Mouse (Mus musculus) CH12.LX (cell line): ENCODE measurements at regions not wholly inside any gene's neighbourhood (a gene's known extent, or its start where the extent isn't known, plus 50 kb on each side); places are given as distances from the start of the nearest gene placed in this dataset.
A peak's percentile ranks its signal among the peaks of the same experiment; 100 is the strongest.

Source experiments
- DNase-seq: peaks from one replicate; pipeline ENCODE4 v3.0.0-alpha.2; 2013; ENCODE audit errors: extremely low read depth
- H3K27ac ChIP-seq: 2 replicates; pipeline ENCODE4 v1.5.1; 2012; ENCODE audit warnings: low read depth, mild to moderate bottlenecking, control low read depth, moderate library complexity; ENCODE audit not compliant: insufficient read depth
- H3K27me3 ChIP-seq: replicated peaks from 2 replicates; pipeline ENCODE3; 2012; ENCODE audit warnings: inconsistent platforms
- H3K36me3 ChIP-seq, 2 experiments: replicated peaks in 1 of 2; 2 replicates each; pipeline versions ENCODE3 to v1.6.1; 2012; ENCODE audit warnings: inconsistent platforms in 1 of 2, low read length in 1 of 2, mild to moderate bottlenecking in 1 of 2, mixed read lengths in 1 of 2, moderate library complexity in 1 of 2; ENCODE audit not compliant: control insufficient read depth in 1 of 2, insufficient read depth in 1 of 2
- H3K4me1 ChIP-seq, 2 experiments: 2 replicates each; pipeline ENCODE4 v1.6.1; 2012; ENCODE audit warnings: inconsistent platforms in 1 of 2, moderate library complexity in 1 of 2; ENCODE audit not compliant: insufficient read depth in 2 of 2, control insufficient read depth in 1 of 2
- H3K4me2 ChIP-seq: 2 replicates; pipeline ENCODE4 v1.6.1; 2012; ENCODE audit warnings: low read depth, mild to moderate bottlenecking, control low read depth; ENCODE audit not compliant: poor library complexity, insufficient read depth, severe bottlenecking
- H3K4me3 ChIP-seq, 3 experiments: fragments of 150-350 bp in 1 of 3; sonication (generic) in 1 of 3; replicated peaks in 1 of 3; 2 replicates each; pipeline versions ENCODE3 to v1.5.1; 2011 to 2012; ENCODE audit warnings: low read depth in 2 of 3, low read length in 2 of 3, mild to moderate bottlenecking in 2 of 3, moderate library complexity in 2 of 3, control low read depth in 1 of 3, improper control_type of control experiment in 1 of 3, inconsistent platforms in 1 of 3, mixed read lengths in 1 of 3; ENCODE audit not compliant: poor library complexity in 1 of 3
- H3K79me2 ChIP-seq: replicated peaks from 2 replicates; pipeline ENCODE4 v1.6.1; 2012; ENCODE audit warnings: mild to moderate bottlenecking, moderate library complexity; ENCODE audit not compliant: control insufficient read depth, poor library complexity, insufficient read depth, severe bottlenecking; ENCODE audit errors: extremely low read depth
- H3K9ac ChIP-seq: 2 replicates; pipeline ENCODE4 v1.6.1; 2012; ENCODE audit warnings: low read depth, mild to moderate bottlenecking, control low read depth, moderate library complexity; ENCODE audit not compliant: insufficient read depth
- H3K9me3 ChIP-seq: replicated peaks from 2 replicates; pipeline ENCODE3; 2012; ENCODE audit warnings: low read length, inconsistent platforms, mixed read lengths
- BHLHE40 ChIP-seq: IDR thresholded peaks from 2 replicates; pipeline ENCODE4 v1.6.1; 2011; ENCODE audit warnings: mild to moderate bottlenecking, low read depth, low read length, improper control_type of control experiment
- CHD1 ChIP-seq: IDR thresholded peaks from 2 replicates; pipeline ENCODE4 v1.6.1; 2012; ENCODE audit warnings: low read depth, low read length, improper control_type of control experiment, inconsistent platforms
- CTCF ChIP-seq, 2 experiments: IDR thresholded peaks in 1 of 2; conservative IDR thresholded peaks in 1 of 2; 2 replicates each; pipeline ENCODE4 v1.5.1; 2011 to 2012; ENCODE audit warnings: low read depth in 2 of 2, low read length in 2 of 2, improper control_type of control experiment in 1 of 2, inconsistent platforms in 1 of 2, mild to moderate bottlenecking in 1 of 2, moderate library complexity in 1 of 2
- ELF1 ChIP-seq: IDR thresholded peaks from 2 replicates; pipeline ENCODE4 v1.6.1; 2014; ENCODE audit warnings: low read depth, mild to moderate bottlenecking, inconsistent platforms, low read length, improper control_type of control experiment
- EP300 ChIP-seq: IDR thresholded peaks from 2 replicates; pipeline ENCODE4 v1.6.1; 2011; ENCODE audit warnings: low read length, improper control_type of control experiment
- ETS1 ChIP-seq: conservative IDR thresholded peaks from 2 replicates; pipeline ENCODE4 v1.6.1; 2012; ENCODE audit warnings: low read depth, mild to moderate bottlenecking, inconsistent platforms, low read length, improper control_type of control experiment, moderate library complexity
- GABPA ChIP-seq: IDR thresholded peaks from 2 replicates; pipeline ENCODE4 v1.6.1; 2012; ENCODE audit warnings: low read depth, low read length, improper control_type of control experiment, inconsistent platforms; ENCODE audit not compliant: insufficient replicate concordance
- HCFC1 ChIP-seq: IDR thresholded peaks from 2 replicates; pipeline ENCODE4 v1.6.1; 2012; ENCODE audit warnings: low read depth, mild to moderate bottlenecking, inconsistent platforms, low read length, improper control_type of control experiment
- JUND ChIP-seq: conservative IDR thresholded peaks from 2 replicates; pipeline ENCODE4 v1.6.1; 2011; ENCODE audit warnings: low read depth, low read length, improper control_type of control experiment
- KAT2A ChIP-seq: IDR thresholded peaks from 2 replicates; pipeline ENCODE4 v1.6.1; 2012; ENCODE audit warnings: low read length, improper control_type of control experiment, inconsistent platforms; ENCODE audit not compliant: insufficient replicate concordance
- MAFK ChIP-seq: IDR thresholded peaks from 2 replicates; pipeline ENCODE4 v1.6.1; 2011; ENCODE audit warnings: low read length, improper control_type of control experiment; ENCODE audit not compliant: insufficient replicate concordance
- MAX ChIP-seq: IDR thresholded peaks from 2 replicates; pipeline ENCODE4 v1.6.1; 2011; ENCODE audit warnings: low read length, improper control_type of control experiment
- MAZ ChIP-seq: IDR thresholded peaks from 2 replicates; pipeline ENCODE4 v1.6.1; 2012; ENCODE audit warnings: low read depth, mild to moderate bottlenecking, inconsistent platforms, low read length, improper control_type of control experiment, moderate library complexity
- NRF1 ChIP-seq: IDR thresholded peaks from 2 replicates; pipeline ENCODE4 v1.6.1; 2014; ENCODE audit warnings: low read depth, mild to moderate bottlenecking, inconsistent platforms, low read length, improper control_type of control experiment, moderate library complexity
- PAX5 ChIP-seq: IDR thresholded peaks from 2 replicates; pipeline ENCODE4 v1.6.1; 2012; ENCODE audit warnings: low read length, inconsistent platforms, mixed read lengths
- POLR2A ChIP-seq: IDR thresholded peaks from 2 replicates; pipeline ENCODE4 v1.6.1; 2011; ENCODE audit warnings: low read depth, mild to moderate bottlenecking, improper control_type of control experiment, low read length
- RAD21 ChIP-seq: IDR thresholded peaks from 2 replicates; pipeline ENCODE4 v1.6.1; 2011; ENCODE audit warnings: low read depth, mild to moderate bottlenecking, low read length, improper control_type of control experiment, moderate library complexity
- SIN3A ChIP-seq: IDR thresholded peaks from 2 replicates; pipeline ENCODE4 v1.6.1; 2012; ENCODE audit warnings: low read length, improper control_type of control experiment, inconsistent platforms
- SMC3 ChIP-seq: IDR thresholded peaks from 2 replicates; pipeline ENCODE4 v1.6.1; 2011; ENCODE audit warnings: low read depth, low read length, improper control_type of control experiment
- TBP ChIP-seq: conservative IDR thresholded peaks from 2 replicates; pipeline ENCODE4 v1.6.1; 2011; ENCODE audit warnings: low read depth, low read length, improper control_type of control experiment
- TCF12 ChIP-seq: IDR thresholded peaks from 2 replicates; pipeline ENCODE4 v1.6.1; 2014; ENCODE audit warnings: low read depth, mild to moderate bottlenecking, inconsistent platforms, low read length, improper control_type of control experiment
- USF1 ChIP-seq: IDR thresholded peaks from 2 replicates; pipeline ENCODE4 v1.6.1; 2014; ENCODE audit warnings: low read depth, mild to moderate bottlenecking, inconsistent platforms, low read length, improper control_type of control experiment
- ZMIZ1 ChIP-seq: IDR thresholded peaks from 2 replicates; pipeline ENCODE4 v1.6.1; 2012; ENCODE audit warnings: low read depth, mild to moderate bottlenecking, inconsistent platforms, low read length, improper control_type of control experiment
- ZNF384 ChIP-seq: IDR thresholded peaks from 2 replicates; pipeline ENCODE4 v1.6.1; 2012; ENCODE audit warnings: low read depth, low read length, improper control_type of control experiment, inconsistent platforms
- dilution Hi-C: fragments of 300-500 bp; cut with MboI; formaldehyde crosslinking; loops from 2 replicates; pipeline ENCODE4 v1.14.3; 2020; ENCODE audit warnings: low sequenced_read_pairs; ENCODE audit not compliant: extremely low pct_unique_long_range_greater_than_20kb, extremely low pct_ligation_motif_present
- in situ Hi-C: fragments of 300-500 bp; cut with MboI; formaldehyde crosslinking; loops from 3 replicates; pipeline ENCODE4 v1.14.3; 2019; ENCODE audit warnings: low sequenced_read_pairs, low pct_ligation_motif_present, low pct_unique_long_range_greater_than_20kb, mixed read lengths

- TF ChIP-seq ZNF384: no peak
- TF ChIP-seq EP300: peak; percentile 71
- no peak for TF ChIP-seq HCFC1
- no peak for TF ChIP-seq RAD21
- no peak for TF ChIP-seq SIN3A
- no peak for TF ChIP-seq ELF1
- TF ChIP-seq NRF1: no peak
These were observed 243.8 kb upstream of the Sulf2 start (continued) for GRCm38 (mm10) chr2:166399140-166399830.

DNA sequence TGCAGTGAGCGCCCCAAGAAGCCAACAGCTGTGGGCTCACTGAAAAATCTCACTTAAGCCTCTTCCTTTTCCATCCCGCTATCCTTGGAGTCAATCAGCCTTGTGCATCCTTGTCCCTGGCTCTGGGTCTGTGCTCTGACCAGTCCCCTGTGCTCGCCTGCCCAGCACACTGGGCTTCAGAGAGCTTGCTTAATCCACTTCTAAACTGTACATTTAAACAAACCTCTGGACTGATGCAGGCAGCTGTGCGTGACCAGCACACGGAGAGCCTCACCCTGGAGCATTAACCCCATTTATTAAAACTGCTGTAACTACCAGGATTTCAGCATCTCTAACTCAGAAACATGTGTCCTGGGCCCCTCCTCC lies 243.3 kb upstream of the Sulf2 start:
- H3K36me3 ChIP-seq: no peaks in the 10 kb centered on the region
- H3K4me2 ChIP-seq: no peak overlapping the region
- in situ Hi-C loops (no loop called here), dilution Hi-C loops (no loop called here)
- no peak for DNase-seq
- H3K27ac ChIP-seq: no peak overlapping the region
- H3K4me3 ChIP-seq: no peak overlapping the region
- no peak overlapping the region for H3K9ac ChIP-seq
- H3K79me2 ChIP-seq: no peaks in the 10 kb centered on the region
- TF ChIP-seq USF1: no peak
- TF ChIP-seq MAX: no peak
- H3K27me3 ChIP-seq: peaks cover 10% of the 10 kb centered on the region
- peaks cover 12 to 60% of the 10 kb centered on the region in 2 experiments for H3K4me1 ChIP-seq
- H3K9me3 ChIP-seq: peaks cover 5% of the 10 kb centered on the region

- Histone ChIP-seq H3K27ac (no peak overlapping the region), H3K9ac (no peak overlapping the region), H3K4me2 (no peak overlapping the region), H3K27me3 (peaks cover 15% of the 10 kb centered on the region), H3K36me3 (no peaks in the 10 kb centered on the region), H3K79me2 (no peaks in the 10 kb centered on the region), H3K4me3 (no peak overlapping the region), H3K4me1 (peaks cover 12 to 60% of the 10 kb centered on the region in 2 experiments), H3K9me3 (peaks cover 5% of the 10 kb centered on the region)
- dilution Hi-C loops: no loop called here
- in situ Hi-C loops: no loop called here
- no peak for TF ChIP-seq RAD21
- no peak for DNase-seq
These were observed 242.7 kb upstream of the Sulf2 start for GRCm38 (mm10) chr2:166398156-166398555.

- in situ Hi-C loops (no loop called here), dilution Hi-C loops (no loop called here)
- Histone ChIP-seq H3K4me2 (0 out of 2 replicates have a peak overlapping the region, but pooled peaks have one; percentile 8), H3K4me3 (no peak overlapping the region), H3K36me3 (no peaks in the 10 kb centered on the region), H3K27me3 (peaks cover 31% of the 10 kb centered on the region), H3K79me2 (no peaks in the 10 kb centered on the region), H3K9me3 (peaks cover 5% of the 10 kb centered on the region), H3K9ac (no peak overlapping the region), H3K4me1 (peaks cover 7 to 34% of the 10 kb centered on the region in 2 experiments), H3K27ac (no peak overlapping the region)
- peak; percentile 55 for DNase-seq
- no peak for TF ChIP-seq RAD21
- no peak for TF ChIP-seq CTCF (conservative IDR thresholded peaks at IDR 0.05 in 1 of 2, IDR thresholded peaks at IDR 0.05 in 1 of 2; ENCODE audit: low read depth in 2 of 2, low read length in 2 of 2)
- TF ChIP-seq MAX: no peak
- TF ChIP-seq PAX5: no peak
- TF ChIP-seq MAZ: no peak
- TF ChIP-seq JUND: no peak
- TF ChIP-seq GABPA: no peak
- TF ChIP-seq ZMIZ1: no peak
- TF ChIP-seq KAT2A: 0 out of 2 replicates have a peak, but pooled peaks have one; percentile 58
- TF ChIP-seq HCFC1: no peak
- no peak for TF ChIP-seq TCF12
- TF ChIP-seq TBP: no peak
- TF ChIP-seq SIN3A: no peak
- no peak for TF ChIP-seq CHD1
- no peak for TF ChIP-seq POLR2A
- TF ChIP-seq MAFK: no peak
- no peak for TF ChIP-seq SMC3
- peak; percentile 53 for TF ChIP-seq BHLHE40
- TF ChIP-seq ETS1: no peak; the same call in 1 of the 2 replicates
These were observed 239.2 kb upstream of the Sulf2 start for GRCm38 (mm10) chr2:166394666-166395065.
